Mouse (Mus musculus) hindbrain, embryonic 11.5 days (tissue): ENCODE measurements around the gene Tfap4. TPM values are rescaled to one million over a fixed set of nuclear protein-coding genes. Genes with fewer than 3 reads are reported as not detected.
A peak's percentile ranks its signal among the peaks of the same experiment; 100 is the strongest.

ENCODE experiments used
- ATAC-seq: fragments of 200-750 bp; cut with Nextera tagmentation; 2 replicates; pipeline ENCODE4 v1.8.0; 2017; ENCODE audit warnings: mild to moderate bottlenecking, moderate TSS enrichment, moderate library complexity; ENCODE audit not compliant: low FRiP score
- DNase-seq: peaks from one replicate; pipeline ENCODE4 v3.0.0-alpha.2; 2015; ENCODE audit warnings: low spot score
- H3K27ac ChIP-seq: fragments of 300-500 bp; sonication (generic); 2 replicates; pipeline ENCODE4 v1.5.1; 2014; ENCODE audit warnings: mild to moderate bottlenecking, low read depth, low read length
- H3K27me3 ChIP-seq: fragments of 300-500 bp; sonication (generic); 2 replicates; pipeline ENCODE4 v1.6.1; 2014; ENCODE audit warnings: mild to moderate bottlenecking, low read length, moderate library complexity, mixed read lengths; ENCODE audit not compliant: control insufficient read depth, insufficient read depth
- H3K36me3 ChIP-seq: fragments of 300-500 bp; sonication (generic); 2 replicates; pipeline ENCODE4 v1.6.1; 2014; ENCODE audit warnings: mild to moderate bottlenecking, low read length, moderate library complexity, mixed read lengths; ENCODE audit not compliant: control insufficient read depth, insufficient read depth
- H3K4me1 ChIP-seq: fragments of 300-500 bp; sonication (generic); replicated peaks from 2 replicates; pipeline ENCODE4 v1.6.1; 2014; ENCODE audit warnings: low read length, mixed read lengths; ENCODE audit not compliant: control insufficient read depth, insufficient read depth
- H3K4me2 ChIP-seq: fragments of 300-500 bp; sonication (generic); replicated peaks from 2 replicates; pipeline ENCODE4 v1.6.1; 2014; ENCODE audit warnings: mild to moderate bottlenecking, low read depth, low read length
- H3K4me3 ChIP-seq: fragments of 300-500 bp; sonication (generic); 2 replicates; pipeline ENCODE4 v1.5.1; 2014; ENCODE audit warnings: low read depth, low read length
- H3K9ac ChIP-seq: fragments of 300-500 bp; sonication (generic); 2 replicates; pipeline ENCODE4 v1.6.1; 2014; ENCODE audit warnings: low read depth, low read length
- H3K9me3 ChIP-seq: fragments of 300-500 bp; sonication (generic); 2 replicates; pipeline ENCODE4 v1.6.1; 2016; ENCODE audit warnings: low read length; ENCODE audit not compliant: control insufficient read depth
- WGBS: fragments of 180-500 bp; shearing (Covaris S2); extraction: QIAGEN DNeasy Blood & Tissue Kit; methylation state at CpG from one replicate; pipeline ENCODE4 v1.1.7; 2014; 5-methylcytosine and 5-hydroxymethylcytosine counted together
- polyA plus RNA-seq: library from polyadenylated mRNA; unstranded; fragments of >200 nt; fragmentation: Nextera tagmentation; extraction: Ambion mirVana; gene quantifications from 2 replicates; pipeline ENCODE4 v1.2.1, GENCODE M21; 2014

Gene Tfap4
- polyA plus RNA-seq = 16.1 TPM in 2 replicates

- Histone ChIP-seq H3K9ac (peak within 1 kb of the TSS; percentile 85), H3K4me2 (peak within 1 kb of the TSS; percentile 92), H3K9me3 (no peaks in the 10 kb centered on the region), H3K4me1 (peaks cover 3% of the 10 kb centered on the region; the same call in 1 of the 2 replicates), H3K36me3 (no peaks in the 10 kb centered on the region), H3K4me3 (peak within 1 kb of the TSS; percentile 72), H3K27ac (peak within 1 kb of the TSS; percentile 82), H3K27me3 (no peaks in the 10 kb centered on the region)
- WGBS = 0% methylated on average over 15 of the region's 17 CpGs
- ATAC-seq (peak; percentile 41), DNase-seq (peak; percentile 89)
Observed at GRCm38 (mm10) chr16:4559715-4560144, at the start of gene Tfap4. Tfap4 (minus strand) TSS chr16:4559854.

GRCm38 (mm10) chr16:4608532-4609059 lies 48.9 kb upstream of the Tfap4 start:
- Histone ChIP-seq H3K4me2 (no peak overlapping the region), H3K27me3 (no peaks in the 10 kb centered on the region), H3K36me3 (peaks cover 12% of the 10 kb centered on the region), H3K27ac (no peak overlapping the region), H3K9ac (no peak overlapping the region), H3K9me3 (no peaks in the 10 kb centered on the region), H3K4me3 (no peak overlapping the region), H3K4me1 (peaks cover 21% of the 10 kb centered on the region)
- no peak for ATAC-seq
- DNase-seq = no peak
- WGBS = 90% methylated on average over 19 of the region's 19 CpGs

GRCm38 (mm10) chr16:4607818-4608531 lies 48.3 kb upstream of the Tfap4 start:
- no peaks in the 10 kb centered on the region for H3K9me3 ChIP-seq
- no peak overlapping the region for H3K4me2 ChIP-seq
- 55% methylated on average over 9 of the region's 9 CpGs for WGBS
- DNase-seq (peak; percentile 88), ATAC-seq (peak; percentile 15; the same call in 1 of the 2 replicates)
- no peak overlapping the region for H3K9ac ChIP-seq
- no peak overlapping the region for H3K27ac ChIP-seq
- no peaks in the 10 kb centered on the region for H3K27me3 ChIP-seq
- peaks cover 23% of the 10 kb centered on the region for H3K4me1 ChIP-seq
- H3K4me3 ChIP-seq = no peak overlapping the region
- peaks cover 6% of the 10 kb centered on the region; the same call in 1 of the 2 replicates for H3K36me3 ChIP-seq

- Histone ChIP-seq H3K27me3 (no peaks in the 10 kb centered on the region), H3K4me3 (no peak overlapping the region), H3K27ac (0 out of 2 replicates have a peak overlapping the region, but pooled peaks have one; percentile 17), H3K4me2 (no peak overlapping the region), H3K4me1 (peaks cover 35% of the 10 kb centered on the region), H3K9me3 (no peaks in the 10 kb centered on the region), H3K36me3 (0 out of 2 replicates have a peak, but pooled peaks cover 2% of the 10 kb centered on the region), H3K9ac (0 out of 2 replicates have a peak overlapping the region, but pooled peaks have one; percentile 11)
- ATAC-seq (no peak), DNase-seq (no peak)
- 36% methylated on average over 5 of the region's 5 CpGs for WGBS
Observed at GRCm38 (mm10) chr16:4606431-4607084, 46.9 kb upstream of the Tfap4 start.

- H3K27ac ChIP-seq = peak overlapping the region; percentile 47; the same call in 1 of the 2 replicates
- H3K9me3 ChIP-seq = no peaks in the 10 kb centered on the region
- no peak overlapping the region for H3K4me3 ChIP-seq
- no peaks in the 10 kb centered on the region for H3K27me3 ChIP-seq
- ATAC-seq (0 out of 2 replicates have a peak, but pooled peaks have one; percentile 26), DNase-seq (no peak)
- peaks cover 38% of the 10 kb centered on the region for H3K4me1 ChIP-seq
- H3K9ac ChIP-seq = peak overlapping the region; percentile 11; the same call in 1 of the 2 replicates
- no peaks in the 10 kb centered on the region for H3K36me3 ChIP-seq
- WGBS = 48% methylated on average over 13 of the region's 13 CpGs
- H3K4me2 ChIP-seq = no peak overlapping the region
Observed at GRCm38 (mm10) chr16:4605514-4606131, 46.0 kb upstream of the Tfap4 start.

- ATAC-seq (no peak), DNase-seq (no peak)
- Histone ChIP-seq H3K4me3 (no peak overlapping the region), H3K27me3 (no peaks in the 10 kb centered on the region), H3K36me3 (no peaks in the 10 kb centered on the region), H3K4me2 (no peak overlapping the region), H3K9me3 (no peaks in the 10 kb centered on the region), H3K9ac (0 out of 2 replicates have a peak overlapping the region, but pooled peaks have one; percentile 19), H3K27ac (peak overlapping the region; percentile 11; the same call in 1 of the 2 replicates), H3K4me1 (peaks cover 43% of the 10 kb centered on the region)
- 67% methylated on average over 11 of the region's 11 CpGs for WGBS
Observed at GRCm38 (mm10) chr16:4604293-4604837, 44.7 kb upstream of the Tfap4 start.

- DNase-seq (no peak), ATAC-seq (no peak)
- 59% methylated on average over 1 of the region's 1 CpGs for WGBS
- Histone ChIP-seq H3K27me3 (no peaks in the 10 kb centered on the region), H3K4me1 (peaks cover 51% of the 10 kb centered on the region), H3K27ac (peak overlapping the region; percentile 11; the same call in 1 of the 2 replicates), H3K9me3 (no peaks in the 10 kb centered on the region), H3K36me3 (no peaks in the 10 kb centered on the region), H3K4me2 (no peak overlapping the region), H3K4me3 (no peak overlapping the region), H3K9ac (no peak overlapping the region)
Observed at GRCm38 (mm10) chr16:4603453-4603837, 43.8 kb upstream of the Tfap4 start.

- DNase-seq (no peak), ATAC-seq (no peak)
- Histone ChIP-seq H3K27me3 (no peaks in the 10 kb centered on the region), H3K4me2 (no peak overlapping the region), H3K4me3 (no peak overlapping the region), H3K36me3 (no peaks in the 10 kb centered on the region), H3K9me3 (no peaks in the 10 kb centered on the region), H3K9ac (no peak overlapping the region), H3K4me1 (peaks cover 55% of the 10 kb centered on the region), H3K27ac (peak overlapping the region; percentile 56; the same call in 1 of the 2 replicates)
- WGBS = 41% methylated on average over 7 of the region's 7 CpGs
Observed at GRCm38 (mm10) chr16:4602766-4603452, 43.3 kb upstream of the Tfap4 start.
